Mouse (Mus musculus) intestine, postnatal 0 days (tissue): ENCODE measurements at regions not wholly inside any gene's neighbourhood (a gene's known extent, or its start where the extent isn't known, plus 50 kb on each side); places are given as distances from the start of the nearest gene placed in this dataset.

Experiments used
- ATAC-seq: fragments of 200-750 bp; cut with Nextera tagmentation; 2 replicates; pipeline ENCODE4 v1.8.0; 2017; ENCODE audit warnings: mild to moderate bottlenecking, moderate TSS enrichment, moderate library complexity
- H3K27ac ChIP-seq: fragments of 300-500 bp; sonication (generic); 2 replicates; pipeline ENCODE4 v1.5.1; 2014; ENCODE audit warnings: mild to moderate bottlenecking, low read depth, low read length, moderate library complexity
- H3K27me3 ChIP-seq: fragments of 300-500 bp; sonication (generic); replicated peaks from 2 replicates; pipeline ENCODE4 v1.6.1; 2014; ENCODE audit warnings: low read length, mixed read lengths; ENCODE audit not compliant: control insufficient read depth, insufficient read depth
- H3K36me3 ChIP-seq: fragments of 300-500 bp; sonication (generic); 2 replicates; pipeline ENCODE4 v1.6.1; 2014; ENCODE audit warnings: mild to moderate bottlenecking, moderate library complexity; ENCODE audit not compliant: control insufficient read depth, insufficient read depth
- H3K4me1 ChIP-seq: fragments of 300-500 bp; sonication (generic); replicated peaks from 2 replicates; pipeline ENCODE4 v1.6.1; 2014; ENCODE audit warnings: antibody characterized with exemption, low read length, mixed read lengths; ENCODE audit not compliant: control insufficient read depth, insufficient read depth
- H3K4me2 ChIP-seq: fragments of 300-500 bp; sonication (generic); replicated peaks from 2 replicates; pipeline ENCODE4 v1.6.1; 2014; ENCODE audit warnings: low read depth, mild to moderate bottlenecking, moderate library complexity
- H3K4me3 ChIP-seq: fragments of 300-500 bp; sonication (generic); 2 replicates; pipeline ENCODE4 v1.5.1; 2014; ENCODE audit warnings: low read depth, low read length
- H3K9ac ChIP-seq: fragments of 300-500 bp; sonication (generic); 2 replicates; pipeline ENCODE4 v1.6.1; 2014; ENCODE audit warnings: mild to moderate bottlenecking, low read depth, low read length
- H3K9me3 ChIP-seq: fragments of 300-500 bp; sonication (generic); 2 replicates; pipeline ENCODE4 v1.6.1; 2016; ENCODE audit warnings: mixed run types; ENCODE audit not compliant: control insufficient read depth
- CTCF ChIP-seq: sonication (generic); IDR thresholded peaks from 2 replicates; pipeline ENCODE4 v1.5.1; 2016; ENCODE audit warnings: low read depth, mild to moderate bottlenecking, control low read depth, antibody characterized with exemption, moderate library complexity
- WGBS: fragments of 180-500 bp; shearing (Covaris S2); extraction: QIAGEN DNeasy Blood & Tissue Kit; methylation state at CpG from one replicate; pipeline ENCODE4 v1.1.7; 2014; 5-methylcytosine and 5-hydroxymethylcytosine counted together

DNA sequence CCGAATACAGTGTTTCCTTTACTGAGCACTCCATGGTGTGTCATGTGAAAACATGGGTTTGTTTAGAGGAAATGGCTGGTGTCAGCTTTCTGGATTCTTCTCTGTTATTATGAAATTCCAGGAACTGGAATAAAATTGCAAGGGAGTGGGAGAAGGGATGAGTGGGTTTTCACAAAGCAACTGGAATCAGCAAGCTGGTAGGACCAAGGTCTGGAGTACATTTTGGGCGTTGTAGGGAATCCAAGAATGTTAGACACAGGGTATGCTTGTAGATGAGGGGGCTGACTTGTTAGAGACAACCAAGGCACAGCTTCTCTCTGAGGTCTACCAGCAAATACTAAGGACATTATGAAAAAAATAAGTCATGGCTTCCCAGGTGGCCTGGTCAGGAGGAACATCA, 233.8 kb downstream of the Clic5 start:
- Histone ChIP-seq H3K9me3 (no peaks in the 10 kb centered on the region), H3K4me3 (no peak overlapping the region), H3K4me1 (no peaks in the 10 kb centered on the region), H3K9ac (no peak overlapping the region), H3K36me3 (no peaks in the 10 kb centered on the region), H3K27ac (no peak overlapping the region), H3K4me2 (no peak overlapping the region), H3K27me3 (no peaks in the 10 kb centered on the region)
- TF ChIP-seq CTCF = no peak
- 78% methylated on average over 2 of the region's 2 CpGs for WGBS
- no peak for ATAC-seq

- Histone ChIP-seq H3K36me3 (no peaks in the 10 kb centered on the region), H3K27me3 (no peaks in the 10 kb centered on the region), H3K4me2 (no peak overlapping the region), H3K9me3 (no peaks in the 10 kb centered on the region), H3K4me3 (no peak overlapping the region), H3K9ac (no peak overlapping the region), H3K4me1 (no peaks in the 10 kb centered on the region), H3K27ac (no peak overlapping the region)
- ATAC-seq = no peak
- TF ChIP-seq CTCF = no peak
- WGBS = 78% methylated on average over 5 of the region's 5 CpGs
Observed at GRCm38 (mm10) chr17:44422865-44423264, 234.5 kb downstream of the Clic5 start.

- no peak for TF ChIP-seq CTCF
- Histone ChIP-seq H3K4me2 (no peak overlapping the region), H3K4me3 (no peak overlapping the region), H3K36me3 (no peaks in the 10 kb centered on the region), H3K27me3 (no peaks in the 10 kb centered on the region), H3K9ac (no peak overlapping the region), H3K4me1 (no peaks in the 10 kb centered on the region), H3K9me3 (no peaks in the 10 kb centered on the region), H3K27ac (no peak overlapping the region)
- 83% methylated on average over 5 of the region's 5 CpGs for WGBS
- ATAC-seq = no peak
Observed at GRCm38 (mm10) chr17:44423471-44423985, 235.1 kb downstream of the Clic5 start.

- Histone ChIP-seq H3K36me3 (no peaks in the 10 kb centered on the region), H3K4me3 (no peak overlapping the region), H3K4me2 (no peak overlapping the region), H3K27ac (no peak overlapping the region), H3K9me3 (no peaks in the 10 kb centered on the region), H3K27me3 (no peaks in the 10 kb centered on the region), H3K4me1 (no peaks in the 10 kb centered on the region), H3K9ac (no peak overlapping the region)
- no peak for TF ChIP-seq CTCF
- WGBS = 38% methylated on average over 4 of the region's 4 CpGs
- ATAC-seq = no peak
Observed at GRCm38 (mm10) chr17:44432524-44433295, 244.3 kb downstream of the Clic5 start.

- H3K9me3 ChIP-seq = no peaks in the 10 kb centered on the region
- H3K4me1 ChIP-seq = no peaks in the 10 kb centered on the region
- no peak overlapping the region for H3K4me2 ChIP-seq
- no peaks in the 10 kb centered on the region for H3K36me3 ChIP-seq
- no peak overlapping the region for H3K4me3 ChIP-seq
- H3K27me3 ChIP-seq = no peaks in the 10 kb centered on the region
- H3K9ac ChIP-seq = no peak overlapping the region
- no peak for TF ChIP-seq CTCF
- ATAC-seq = no peak
- no peak overlapping the region for H3K27ac ChIP-seq
Observed at GRCm38 (mm10) chr17:44433296-44433653, 244.9 kb downstream of the Clic5 start.

GRCm38 (mm10) chr17:44436536-44437043, 248.2 kb downstream of the Clic5 start:
- H3K4me3 ChIP-seq = no peak overlapping the region
- H3K27me3 ChIP-seq = no peaks in the 10 kb centered on the region
- no peak overlapping the region for H3K27ac ChIP-seq
- no peaks in the 10 kb centered on the region for H3K4me1 ChIP-seq
- H3K9me3 ChIP-seq = no peaks in the 10 kb centered on the region
- no peak for TF ChIP-seq CTCF
- H3K4me2 ChIP-seq = no peak overlapping the region
- 88% methylated on average over 9 of the region's 9 CpGs for WGBS
- H3K36me3 ChIP-seq = no peaks in the 10 kb centered on the region
- H3K9ac ChIP-seq = no peak overlapping the region
- no peak for ATAC-seq
